24 mouse cellular contexts compared by ENCODE assay signal in the genomic region with DNA sequence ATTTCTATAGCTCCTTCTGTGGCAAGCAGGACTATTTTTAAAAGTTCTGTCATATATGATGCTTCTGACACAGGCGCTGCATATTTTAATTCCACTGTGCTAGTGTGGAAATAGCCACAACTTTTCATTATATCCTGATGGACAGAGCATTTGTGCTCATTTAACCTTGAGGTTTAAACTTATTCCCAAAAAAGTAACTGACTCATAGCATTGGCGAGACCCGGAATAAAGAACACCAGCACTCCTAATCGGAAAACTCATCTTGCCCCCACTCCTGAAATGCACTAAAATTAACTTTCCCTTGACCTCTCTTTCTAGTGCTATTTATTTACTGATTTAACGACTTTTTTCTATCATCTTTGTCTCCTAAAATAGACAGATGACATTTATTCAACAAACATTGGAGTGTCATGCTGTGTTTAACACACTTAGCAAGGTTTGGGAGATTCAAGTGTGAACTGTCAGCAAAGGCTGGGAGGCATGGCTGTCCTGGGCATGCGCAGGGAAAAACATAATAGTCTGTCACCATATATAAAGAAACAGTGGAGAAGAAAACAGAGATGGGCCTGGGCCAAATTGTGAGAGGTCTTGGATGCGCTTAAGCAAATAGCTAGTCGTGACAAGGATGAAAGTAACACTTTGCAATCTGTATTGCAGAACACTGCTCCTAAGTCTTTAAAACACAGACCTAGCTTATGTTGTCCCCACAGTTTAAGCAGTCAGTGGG.
DNase-seq lines count a peak whose midpoint lies in the region; ATAC-seq and TF ChIP-seq lines count a peak whose summit lies in the region.
"Had no signal": no experiment of that assay in that cellular context is flagged by ENCODE, and none has a peak within 500 bp of the region (broad histone marks: within the 10 kb centered on the region; RNA-seq: fewer than 3 reads in every experiment).

No protein-coding gene starts in this region.

- no peak overlapping the region for H3K4me3 ChIP-seq in heart, postnatal 0 days (ENCODE audit: low read depth, low read length)
- H3K4me3 ChIP-seq in midbrain, embryonic 16.5 days (ENCODE audit: low read depth, low read length) = no peak overlapping the region
- H3K4me3 ChIP-seq: embryonic facial prominence, embryonic 13.5 days; erythroblast, embryonic 14.5 days; limb, embryonic 13.5 days; liver, embryonic 12.5 days; midbrain, embryonic 12.5 days had no signal

- peak; percentile 44; the same call in 1 of the 2 replicates for ATAC-seq in heart, postnatal 0 days (ENCODE audit: insufficient read depth, low read depth)
- no peak for ATAC-seq in midbrain, embryonic 16.5 days
- ATAC-seq: inflammation-experienced regulatory T-cells, adult 6 months; liver, embryonic 12.5 days; Patski had no signal

- H3K4me1 ChIP-seq in heart, postnatal 0 days (ENCODE audit: control insufficient read depth, insufficient read depth) = peaks cover 13% of the 10 kb centered on the region
- no peaks in the 10 kb centered on the region for H3K4me1 ChIP-seq in midbrain, embryonic 16.5 days (ENCODE audit: control insufficient read depth, insufficient read depth, low read length)
- H3K4me1 ChIP-seq: embryonic facial prominence, embryonic 13.5 days; limb, embryonic 13.5 days; liver, embryonic 12.5 days had no signal

- no peaks in the 10 kb centered on the region for H3K36me3 ChIP-seq in heart, postnatal 0 days (replicated peaks; ENCODE audit: control insufficient read depth, insufficient read depth, low read length)
- no peaks in the 10 kb centered on the region for H3K36me3 ChIP-seq in midbrain, embryonic 16.5 days (ENCODE audit: control insufficient read depth, insufficient read depth, low read length)
- H3K36me3 ChIP-seq: embryonic facial prominence, embryonic 13.5 days; limb, embryonic 13.5 days; liver, embryonic 12.5 days; midbrain, embryonic 12.5 days had no signal

- intact Hi-C loops in heart, postnatal 36 days (cut with DNase I) = no loop called here
- intact Hi-C loops in heart, postnatal 14 days (cut with DNase I) = no loop called here

- H3K27me3 ChIP-seq in heart, postnatal 0 days (ENCODE audit: control insufficient read depth, insufficient read depth, low read length) = no peaks in the 10 kb centered on the region
- no peaks in the 10 kb centered on the region for H3K27me3 ChIP-seq in midbrain, embryonic 16.5 days (ENCODE audit: control insufficient read depth, insufficient read depth, low read depth, low read length)
- H3K27me3 ChIP-seq: embryonic facial prominence, embryonic 13.5 days; limb, embryonic 13.5 days; liver, embryonic 12.5 days; midbrain, embryonic 12.5 days; Patski had no signal

- H3K27ac ChIP-seq in heart, postnatal 0 days (ENCODE audit: low read depth) = peak overlapping the region; percentile 58
- H3K27ac ChIP-seq in midbrain, embryonic 16.5 days (ENCODE audit: low read length) = no peak overlapping the region
- H3K27ac ChIP-seq: embryonic facial prominence, embryonic 13.5 days; hindbrain, embryonic 14.5 days; limb, embryonic 13.5 days; liver, embryonic 12.5 days; midbrain, embryonic 12.5 days had no signal

- DNase-seq in heart, adult 11 months = peak; percentile 54
- no peak for DNase-seq in heart, postnatal 36 days
- peak; percentile 77 for DNase-seq in heart, postnatal 0 days (ENCODE audit: low spot score)
- DNase-seq in heart, postnatal 14 days = no peak
- DNase-seq in A20 (ENCODE audit: low read depth, low spot score) = peak; percentile 59
- DNase-seq in NIH3T3 (ENCODE audit: low read depth) = peak; percentile 42
- DNase-seq: adrenal gland, adult 8-10 months; cerebellum, adult 2 months; cerebellum, postnatal 36 days; embryo, embryonic 11 days; kidney, postnatal 25 days; lung, adult 18-20 months; lung, postnatal 14 days; right cerebral cortex, postnatal 25 days; spleen, adult 18-20 months had no signal

- TF ChIP-seq EP300 in heart, postnatal 0 days (IDR thresholded peaks at IDR 0.05; ENCODE audit: low read depth) = no peak

- TF ChIP-seq CTCF in heart, postnatal 0 days (IDR thresholded peaks at IDR 0.05; ENCODE audit: low read depth) = no peak

- no peaks in the 10 kb centered on the region for H3K9me3 ChIP-seq in heart, postnatal 0 days (replicated peaks; ENCODE audit: control insufficient read depth, low read length)
- H3K9me3 ChIP-seq in midbrain, embryonic 16.5 days (replicated peaks; ENCODE audit: control insufficient read depth, low read length, poor library complexity, severe bottlenecking) = no peaks in the 10 kb centered on the region
- H3K9me3 ChIP-seq: embryonic facial prominence, embryonic 13.5 days; limb, embryonic 13.5 days; liver, embryonic 12.5 days; midbrain, embryonic 12.5 days had no signal

- H3K9ac ChIP-seq in heart, postnatal 0 days (replicated peaks; ENCODE audit: low read depth, low read length) = no peak overlapping the region
- H3K9ac ChIP-seq in midbrain, embryonic 16.5 days (ENCODE audit: low read depth, low read length) = no peak overlapping the region
- H3K9ac ChIP-seq: embryonic facial prominence, embryonic 13.5 days; hindbrain, embryonic 14.5 days; limb, embryonic 13.5 days; liver, embryonic 12.5 days; midbrain, embryonic 12.5 days had no signal

- no peak overlapping the region for H3K4me2 ChIP-seq in heart, postnatal 0 days (ENCODE audit: low read depth, low read length)
- no peak overlapping the region for H3K4me2 ChIP-seq in midbrain, embryonic 16.5 days (ENCODE audit: low read length)
- H3K4me2 ChIP-seq: embryonic facial prominence, embryonic 13.5 days; hindbrain, embryonic 14.5 days; limb, embryonic 13.5 days; liver, embryonic 12.5 days; midbrain, embryonic 12.5 days had no signal

- WGBS in heart, postnatal 0 days = 43% methylated on average over 8 of the region's 8 CpGs
- WGBS in midbrain, embryonic 16.5 days = 79% methylated on average over 8 of the region's 8 CpGs

Comparison
In these comparisons a context has a peak if more than half of its experiments do, and no peak if none do; other contexts are left out.
1. DNase-seq: peak in heart, adult 11 months (single experiment), heart, postnatal 0 days (single experiment), A20 (single experiment) and NIH3T3 (single experiment); none in heart, postnatal 36 days (0 of 2) and heart, postnatal 14 days (0 of 2).